9 mouse cellular contexts compared by ENCODE assay signal in genomic region chr9:32717268-32717920, GRCm38 (mm10).
DNase-seq lines count a peak whose midpoint lies in the region; ATAC-seq and TF ChIP-seq lines count a peak whose summit lies in the region.
"Had no signal": no experiment of that assay in that cellular context is flagged by ENCODE, and none has a peak within 500 bp of the region (broad histone marks: within the 10 kb centered on the region; RNA-seq: fewer than 3 reads in every experiment).

No protein-coding gene starts in this region.

- H3K9ac ChIP-seq in kidney, embryonic 16.5 days (replicated peaks; ENCODE audit: low read length) = no peak overlapping the region
- H3K9ac ChIP-seq in embryonic facial prominence, embryonic 12.5 days = no peak overlapping the region

- H3K4me1 ChIP-seq in kidney, embryonic 16.5 days (ENCODE audit: insufficient read depth, low read length) = peaks cover 97% of the 10 kb centered on the region
- peaks cover 80% of the 10 kb centered on the region for H3K4me1 ChIP-seq in embryonic facial prominence, embryonic 12.5 days

- no peak overlapping the region for H3K4me2 ChIP-seq in kidney, embryonic 16.5 days (replicated peaks; ENCODE audit: low read depth, low read length)
- H3K4me2 ChIP-seq in embryonic facial prominence, embryonic 12.5 days (replicated peaks) = no peak overlapping the region
- H3K4me2 ChIP-seq: liver, embryonic 11.5 days had no signal

- intact Hi-C loops in gastrocnemius, adult 2 months (cut with DNase I) = no loop called here
- intact Hi-C loops in gastrocnemius, postnatal 14 days (cut with DNase I; ENCODE audit: low total_unique reads) = no loop called here

- no peak for DNase-seq in gastrocnemius, adult 2 months
- DNase-seq in gastrocnemius, postnatal 14 days = no peak
- DNase-seq in kidney, postnatal 36 days = no peak
- peak; percentile 57 for DNase-seq in retina, embryonic 14.5 days (ENCODE audit: low spot score)
- no peak for DNase-seq in urinary bladder, postnatal 4 days (ENCODE audit: low spot score in 2 of 2)
- no peak for DNase-seq in adrenal gland, adult 2 months

- H3K4me3 ChIP-seq in gastrocnemius, adult 2 months = no peak overlapping the region; the same call in 1 of the 2 replicates
- H3K4me3 ChIP-seq in kidney, embryonic 16.5 days (ENCODE audit: low read length) = no peak overlapping the region
- no peak overlapping the region for H3K4me3 ChIP-seq in embryonic facial prominence, embryonic 12.5 days

- no peak for TF ChIP-seq CTCF in gastrocnemius, adult 2 months (IDR thresholded peaks at IDR 0.05)

- H3K9me3 ChIP-seq in kidney, embryonic 16.5 days (ENCODE audit: low read length) = no peaks in the 10 kb centered on the region
- H3K9me3 ChIP-seq in embryonic facial prominence, embryonic 12.5 days = no peaks in the 10 kb centered on the region

- peak overlapping the region; percentile 73 for H3K27ac ChIP-seq in gastrocnemius, adult 2 months
- peak overlapping the region; percentile 76 for H3K27ac ChIP-seq in kidney, embryonic 16.5 days (ENCODE audit: low read length)
- peak overlapping the region; percentile 36; the same call in 1 of the 2 replicates for H3K27ac ChIP-seq in embryonic facial prominence, embryonic 12.5 days

- H3K36me3 ChIP-seq in kidney, embryonic 16.5 days (ENCODE audit: insufficient read depth, low read length) = no peaks in the 10 kb centered on the region
- no peaks in the 10 kb centered on the region for H3K36me3 ChIP-seq in embryonic facial prominence, embryonic 12.5 days

- 52% methylated on average over 12 of the region's 12 CpGs for WGBS in kidney, embryonic 16.5 days
- 69% methylated on average over 12 of the region's 12 CpGs for WGBS in embryonic facial prominence, embryonic 12.5 days

- H3K27me3 ChIP-seq in kidney, embryonic 16.5 days (ENCODE audit: insufficient read depth, low read length) = no peaks in the 10 kb centered on the region
- no peaks in the 10 kb centered on the region for H3K27me3 ChIP-seq in embryonic facial prominence, embryonic 12.5 days

- ATAC-seq in kidney, embryonic 16.5 days (ENCODE audit: low FRiP score, low TSS enrichment) = no peak
- ATAC-seq in embryonic facial prominence, embryonic 12.5 days (ENCODE audit: insufficient number of reproducible peaks, insufficient read depth, low FRiP score, low TSS enrichment) = no peak
